Mouse (Mus musculus): Measurements from ENCODE around the gene Trim25. TPM values are rescaled to one million over a fixed set of nuclear protein-coding genes. Genes with fewer than 3 reads are reported as not detected.

The Trim25 gene
- polyA plus RNA-seq (2015; fragmentation: Nextera tagmentation; extraction: Ambion mirVana), result 2.8 and 3.9 TPM in 2 replicates

DNA sequence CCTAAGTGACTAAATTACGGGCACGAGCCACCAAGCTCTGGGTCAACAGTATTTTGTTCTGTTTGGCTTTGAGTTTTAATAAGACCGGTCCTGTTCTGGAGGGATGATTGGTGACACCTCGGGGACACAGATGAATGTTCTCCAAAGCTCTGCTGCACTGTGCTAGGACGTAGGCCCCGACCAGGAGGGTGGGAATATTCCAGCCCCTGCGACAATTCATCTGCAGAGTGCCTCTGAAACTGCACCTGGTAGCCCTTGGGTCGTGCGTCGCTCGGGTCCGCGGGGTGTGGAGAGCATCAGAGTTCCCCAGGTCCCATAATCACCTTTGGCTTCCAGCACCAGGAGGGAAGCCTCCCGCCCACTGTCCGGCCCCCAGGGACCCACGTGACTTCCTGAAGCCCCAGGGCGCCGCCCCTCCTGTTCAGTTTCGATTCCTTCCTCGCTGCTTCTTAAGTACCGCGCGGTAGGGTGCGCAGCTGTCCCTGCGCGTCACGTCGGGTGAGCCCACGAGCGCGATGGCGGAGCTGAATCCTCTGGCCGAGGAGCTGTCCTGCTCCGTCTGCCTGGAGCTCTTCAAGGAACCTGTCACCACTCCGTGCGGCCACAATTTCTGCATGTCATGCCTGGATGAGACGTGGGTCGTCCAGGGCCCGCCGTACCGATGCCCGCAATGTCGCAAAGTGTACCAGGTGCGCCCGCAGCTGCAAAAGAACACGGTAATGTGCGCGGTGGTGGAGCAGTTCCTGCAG lies at the start of gene Trim25:
Gene Trim25 (plus strand): TSS at position 403 of the 749 bp plus-strand sequence.
- Histone ChIP-seq H3K27me3 (peaks cover 18% of the 10 kb centered on the region), H3K36me3 (no peaks in the 10 kb centered on the region), H3K4me2 (replicated peaks) (peak within 1 kb of the TSS; percentile 50), H3K4me3 (peak within 1 kb of the TSS; percentile 41), H3K9me3 (no peaks in the 10 kb centered on the region), H3K4me1 (peaks cover 8% of the 10 kb centered on the region; the same call in 1 of the 2 replicates), H3K27ac (replicated peaks) (no peak within 1 kb of the TSS), H3K9ac (replicated peaks) (peak within 1 kb of the TSS; percentile 26)
- ATAC-seq (replicated peaks), result peak; percentile 69
- WGBS, result 2% methylated on average over 48 of the region's 48 CpGs

DNA sequence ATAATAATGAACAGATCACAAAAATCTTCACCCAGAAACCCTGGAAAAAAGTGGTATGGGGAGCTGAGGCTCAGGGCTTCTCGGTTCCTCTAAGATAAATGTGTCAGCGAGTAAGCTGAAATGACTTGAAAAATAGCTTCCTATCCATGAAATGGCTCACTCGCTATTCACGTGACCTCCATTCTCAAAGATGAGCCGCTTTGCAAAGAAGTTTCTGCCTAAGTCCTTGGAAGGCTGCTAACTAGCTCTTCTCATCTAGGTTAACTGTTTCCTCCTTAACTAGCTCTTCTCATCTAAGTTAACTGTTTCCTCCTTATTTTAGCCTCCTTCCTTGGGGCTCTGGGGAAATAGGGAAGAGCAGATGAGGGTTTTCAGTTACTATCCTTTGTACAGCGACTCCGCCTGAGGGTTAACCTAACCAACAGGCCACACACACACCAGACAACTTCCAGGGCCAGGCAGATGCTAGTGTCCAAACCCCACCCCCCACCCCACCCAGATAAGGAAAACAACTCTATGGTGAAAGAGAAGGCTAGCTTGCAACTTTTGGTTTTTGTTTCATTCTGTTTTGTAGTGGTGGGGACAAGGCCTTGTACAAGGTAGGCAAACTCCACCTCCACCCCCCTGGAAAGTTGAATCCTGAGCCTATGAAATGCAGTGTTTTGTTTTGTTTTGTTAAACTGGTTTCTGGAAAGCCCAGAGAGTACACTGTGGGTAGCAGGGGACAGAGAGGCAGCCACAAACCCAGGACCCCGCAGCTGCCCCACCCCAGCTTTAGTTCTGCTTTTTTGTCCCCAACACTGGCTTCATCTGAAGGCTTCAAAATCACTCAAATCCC lies 49.2 kb upstream of the Trim25 start:
- Histone ChIP-seq H3K9me3 (no peaks in the 10 kb centered on the region), H3K4me3 (no peak overlapping the region), H3K27ac (replicated peaks) (no peak overlapping the region), H3K27me3 (no peaks in the 10 kb centered on the region), H3K36me3 (peaks cover 3% of the 10 kb centered on the region; the same call in 1 of the 2 replicates), H3K4me2 (replicated peaks) (no peak overlapping the region), H3K9ac (replicated peaks) (no peak overlapping the region), H3K4me1 (peaks cover 19% of the 10 kb centered on the region)
- 91% methylated on average over 8 of the region's 8 CpGs for WGBS
- no peak for ATAC-seq (replicated peaks)

DNA sequence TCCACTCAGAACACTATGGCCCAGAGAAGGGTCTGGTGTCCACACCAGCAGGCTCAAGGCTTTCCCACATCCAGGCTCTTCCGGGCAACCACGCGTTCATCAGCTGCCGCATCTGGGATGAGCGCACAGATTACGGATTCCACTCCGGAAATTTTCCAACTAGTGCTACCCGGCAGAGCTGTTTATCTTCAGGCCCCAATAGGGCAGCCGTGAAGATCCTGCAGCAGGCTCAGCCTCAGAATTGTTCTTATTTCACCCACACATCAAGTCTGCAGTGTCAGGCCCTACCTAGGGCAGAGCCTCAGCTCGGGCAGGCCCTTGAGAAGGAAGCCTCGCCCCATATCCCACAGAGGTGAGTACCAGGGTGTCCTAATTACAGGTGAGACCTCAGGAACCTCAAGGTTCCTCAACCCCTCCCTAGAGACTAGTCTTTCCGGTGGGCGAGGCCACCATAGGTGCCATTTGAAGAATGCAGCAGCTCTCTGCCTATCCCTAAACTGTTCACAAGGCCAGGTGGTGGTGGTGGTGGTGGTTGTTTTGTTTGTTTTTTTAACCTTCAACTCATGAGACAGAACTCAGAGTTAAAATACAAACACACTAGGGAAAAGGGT lies 48.4 kb upstream of the Trim25 start:
- Histone ChIP-seq H3K27me3 (no peaks in the 10 kb centered on the region), H3K4me3 (no peak overlapping the region), H3K9me3 (no peaks in the 10 kb centered on the region), H3K9ac (replicated peaks) (no peak overlapping the region), H3K27ac (replicated peaks) (no peak overlapping the region), H3K36me3 (peaks cover 3% of the 10 kb centered on the region; the same call in 1 of the 2 replicates), H3K4me2 (replicated peaks) (no peak overlapping the region), H3K4me1 (peaks cover 19% of the 10 kb centered on the region)
- WGBS, result 94% methylated on average over 13 of the region's 13 CpGs
- ATAC-seq (replicated peaks), result no peak

DNA sequence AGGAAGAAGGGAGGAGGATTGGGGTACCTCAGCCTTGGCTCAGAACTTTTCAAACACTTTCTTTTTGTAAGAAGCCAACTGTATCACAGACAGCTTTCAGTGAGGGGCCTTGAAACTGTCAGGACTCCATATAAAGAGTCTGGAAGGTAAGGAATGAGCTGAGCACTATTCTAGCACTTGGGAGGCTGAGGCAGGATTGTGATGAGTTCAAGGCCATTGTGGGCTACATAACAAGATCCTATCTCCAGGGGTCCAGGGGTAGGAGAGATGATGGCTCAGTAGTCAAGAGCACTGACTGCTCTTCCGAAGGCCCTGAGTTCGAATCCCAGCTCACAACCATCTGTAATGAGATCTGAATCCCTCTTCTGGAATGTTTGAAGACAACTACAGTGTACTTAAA lies 47.6 kb upstream of the Trim25 start:
- peaks cover 19% of the 10 kb centered on the region for H3K4me1 ChIP-seq
- H3K27ac ChIP-seq (replicated peaks), result no peak overlapping the region
- no peak for ATAC-seq (replicated peaks)
- no peaks in the 10 kb centered on the region for H3K27me3 ChIP-seq
- no peak overlapping the region for H3K4me3 ChIP-seq
- no peaks in the 10 kb centered on the region for H3K9me3 ChIP-seq
- 95% methylated on average over 2 of the region's 2 CpGs for WGBS
- no peak overlapping the region for H3K4me2 ChIP-seq (replicated peaks)
- H3K9ac ChIP-seq (replicated peaks), result no peak overlapping the region
- peaks cover 3% of the 10 kb centered on the region; the same call in 1 of the 2 replicates for H3K36me3 ChIP-seq

DNA sequence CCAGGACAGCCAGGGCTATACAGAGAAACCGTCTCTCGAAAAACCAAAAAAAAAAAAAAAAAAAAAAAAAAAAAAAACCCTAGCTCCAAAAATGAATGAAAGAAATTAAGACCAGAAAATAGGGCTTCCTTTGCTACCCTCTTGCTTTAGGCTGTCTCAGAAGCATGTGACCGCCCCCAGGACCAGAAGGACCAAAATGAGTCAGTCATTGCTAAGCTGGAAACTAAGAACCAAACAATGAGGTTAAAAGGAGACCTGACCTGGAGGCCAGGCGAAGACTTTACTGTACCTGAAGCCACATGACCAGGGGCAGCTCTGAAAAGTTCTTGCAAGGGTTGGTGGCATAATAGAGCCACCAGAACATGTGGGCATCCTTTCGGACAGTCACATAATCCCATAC lies 47.1 kb upstream of the Trim25 start:
- 92% methylated on average over 5 of the region's 5 CpGs for WGBS
- ATAC-seq (replicated peaks), result no peak

DNA sequence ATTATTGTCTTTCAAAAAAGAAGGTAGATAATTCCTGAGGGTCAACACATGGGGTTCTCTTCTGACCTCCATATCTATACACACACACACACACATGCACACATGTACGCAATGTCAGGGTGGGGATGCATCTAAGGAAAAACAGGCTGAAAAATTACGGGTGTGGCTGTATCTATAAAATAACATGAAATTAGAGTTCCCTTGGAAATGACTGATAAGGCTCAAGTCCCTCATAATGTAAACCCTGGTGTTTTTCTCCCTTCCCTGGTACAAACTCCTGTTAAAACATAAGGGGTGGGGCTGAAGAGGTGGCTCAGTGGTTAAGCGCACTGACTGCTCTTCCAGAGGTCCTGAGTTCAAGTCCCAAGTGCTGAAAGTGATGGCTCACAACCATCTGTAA lies 45.6 kb upstream of the Trim25 start:
- 95% methylated on average over 3 of the region's 3 CpGs for WGBS
- no peaks in the 10 kb centered on the region for H3K27me3 ChIP-seq
- no peak overlapping the region for H3K9ac ChIP-seq (replicated peaks)
- no peaks in the 10 kb centered on the region for H3K36me3 ChIP-seq
- H3K4me2 ChIP-seq (replicated peaks), result peak overlapping the region; percentile 60
- H3K4me1 ChIP-seq, result peaks cover 19% of the 10 kb centered on the region
- no peaks in the 10 kb centered on the region for H3K9me3 ChIP-seq
- H3K4me3 ChIP-seq, result no peak overlapping the region
- no peak for ATAC-seq (replicated peaks)
- no peak overlapping the region for H3K27ac ChIP-seq (replicated peaks)

More for the DNA sequence above, 47.1 kb upstream of the Trim25 start:
- Histone ChIP-seq H3K4me2 (replicated peaks) (no peak overlapping the region), H3K27ac (replicated peaks) (no peak overlapping the region), H3K9ac (replicated peaks) (no peak overlapping the region), H3K4me1 (peaks cover 19% of the 10 kb centered on the region), H3K27me3 (no peaks in the 10 kb centered on the region), H3K9me3 (no peaks in the 10 kb centered on the region), H3K4me3 (no peak overlapping the region), H3K36me3 (no peaks in the 10 kb centered on the region)

DNA sequence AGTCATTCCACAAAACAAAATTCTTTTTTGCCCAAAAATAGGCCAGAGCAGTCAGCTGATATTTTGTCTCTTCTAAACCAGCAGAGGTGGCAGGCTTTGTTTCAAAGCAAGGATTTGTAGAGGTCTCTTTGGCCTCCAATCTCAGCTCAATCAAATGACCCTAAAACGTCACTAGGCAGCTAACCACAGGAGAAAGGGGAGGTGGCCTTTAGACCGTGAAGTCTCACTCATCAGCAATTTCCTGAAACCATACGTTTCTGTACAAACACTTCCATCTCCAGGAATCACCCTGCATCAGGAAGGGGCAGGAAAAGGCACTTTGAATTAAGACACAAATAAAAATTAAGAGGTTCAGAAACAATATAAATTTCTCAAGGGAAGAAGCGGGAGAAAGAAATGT lies 44.4 kb upstream of the Trim25 start:
- Histone ChIP-seq H3K27me3 (no peaks in the 10 kb centered on the region), H3K9ac (replicated peaks) (peak overlapping the region; percentile 59), H3K4me2 (replicated peaks) (peak overlapping the region; percentile 60), H3K4me3 (peak overlapping the region; percentile 56), H3K27ac (replicated peaks) (peak overlapping the region; percentile 68), H3K36me3 (no peaks in the 10 kb centered on the region), H3K9me3 (no peaks in the 10 kb centered on the region), H3K4me1 (peaks cover 19% of the 10 kb centered on the region)
- WGBS, result 0% methylated on average over 4 of the region's 4 CpGs
- ATAC-seq (replicated peaks), result peak; percentile 30; the same call in 1 of the 2 replicates

DNA sequence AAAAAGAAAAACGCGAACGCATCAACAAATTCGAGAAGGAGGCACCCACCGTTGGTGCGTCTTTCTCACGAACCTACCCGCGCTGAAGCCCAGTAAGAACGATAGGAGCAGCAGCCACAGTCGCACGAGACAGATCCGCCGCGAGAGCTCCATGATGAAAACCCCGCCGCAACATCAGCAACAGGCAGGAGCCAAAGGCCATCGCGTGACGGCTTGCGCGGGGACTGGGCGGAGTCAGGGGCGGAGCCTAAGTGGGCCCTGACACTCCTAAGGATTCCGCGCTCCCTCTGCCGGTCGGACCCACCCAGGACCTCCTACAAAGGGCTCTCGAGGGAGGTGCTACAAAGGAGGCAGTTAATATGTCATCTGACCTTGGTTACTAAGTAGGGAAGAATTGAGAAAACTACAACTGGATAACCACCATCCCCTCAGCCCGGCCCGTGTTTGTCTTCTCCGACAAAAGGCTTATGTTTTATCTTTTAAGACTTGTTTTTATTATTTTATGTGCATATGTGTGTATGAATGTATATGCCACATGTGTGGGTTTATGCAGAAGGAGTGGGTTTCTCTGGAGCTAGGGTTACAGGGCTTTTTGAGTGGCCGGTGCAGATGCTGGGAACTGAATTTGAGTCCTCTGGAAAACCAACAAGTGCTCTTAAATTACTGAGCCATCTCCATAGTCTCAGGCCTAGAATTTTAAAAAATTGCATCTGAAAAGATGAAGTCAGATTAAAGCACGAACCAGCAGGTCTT lies 43.8 kb upstream of the Trim25 start, which contains the start of gene Scpep1:
Gene Scpep1 (minus strand): TSS at position 249 of the 753 bp plus-strand sequence.
- H3K9ac ChIP-seq (replicated peaks), result peak within 1 kb of the TSS; percentile 59
- peak within 1 kb of the TSS; percentile 60 for H3K4me2 ChIP-seq (replicated peaks)
- peak; percentile 98 for ATAC-seq (replicated peaks)
- H3K27ac ChIP-seq (replicated peaks), result peak within 1 kb of the TSS; percentile 68
- H3K36me3 ChIP-seq, result no peaks in the 10 kb centered on the region
- peak within 1 kb of the TSS; percentile 56 for H3K4me3 ChIP-seq
- peaks cover 19% of the 10 kb centered on the region for H3K4me1 ChIP-seq
- H3K9me3 ChIP-seq, result no peaks in the 10 kb centered on the region
- no peaks in the 10 kb centered on the region for H3K27me3 ChIP-seq
- WGBS, result 4% methylated on average over 34 of the region's 34 CpGs

DNA sequence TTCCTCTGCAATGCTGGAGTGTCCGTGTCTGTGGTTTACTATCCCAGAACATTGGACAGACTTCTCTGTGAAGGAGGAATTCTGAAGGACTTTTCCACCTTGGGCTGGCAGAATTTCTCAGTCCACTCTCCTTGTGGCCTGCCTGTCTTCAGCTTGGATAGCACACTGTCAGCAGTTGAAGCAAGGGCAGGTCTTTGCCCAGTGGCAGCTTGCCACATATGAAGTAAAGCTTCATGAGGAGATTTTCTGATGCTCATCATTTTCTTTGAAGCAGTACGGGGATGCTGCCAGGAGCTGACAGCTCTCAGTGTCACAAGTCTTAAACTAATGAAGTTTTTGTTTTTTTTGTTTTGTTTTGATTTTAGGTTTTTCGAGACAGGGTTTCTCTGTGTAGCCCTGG lies 40.3 kb upstream of the Trim25 start:
- 82% methylated on average over 3 of the region's 3 CpGs for WGBS
- no peak for ATAC-seq (replicated peaks)

DNA sequence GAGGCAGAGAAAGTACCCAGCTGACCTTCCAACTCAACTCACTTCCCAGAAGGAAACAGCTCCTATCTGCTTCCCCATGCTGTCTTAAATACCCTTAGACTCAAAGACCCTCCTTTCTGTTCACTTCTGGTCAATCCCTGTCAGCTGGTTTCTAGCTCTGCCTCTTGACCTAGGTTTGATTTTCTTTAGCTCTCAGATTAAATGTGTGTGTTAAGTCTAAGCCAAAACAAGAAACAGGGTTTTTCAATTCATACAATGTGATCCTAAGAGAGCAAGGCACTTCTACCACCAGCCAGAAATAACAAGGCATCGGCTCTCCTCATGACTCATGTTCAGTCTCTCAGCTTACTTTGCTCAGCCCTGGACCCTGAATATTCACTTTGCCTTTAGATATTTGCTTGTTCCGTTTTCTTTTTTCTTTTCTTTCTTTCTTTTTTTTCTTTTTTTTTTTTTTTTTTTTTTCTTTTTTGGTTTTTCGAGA lies 32.3 kb upstream of the Trim25 start, which contains the start of gene Elobl:
Gene Elobl (minus strand): TSS at position 51 of the 481 bp plus-strand sequence.
- no peak within 1 kb of the TSS for H3K27ac ChIP-seq (replicated peaks)

More for the DNA sequence above, 40.3 kb upstream of the Trim25 start:
- no peaks in the 10 kb centered on the region for H3K36me3 ChIP-seq
- H3K9me3 ChIP-seq, result no peaks in the 10 kb centered on the region
- H3K9ac ChIP-seq (replicated peaks), result no peak overlapping the region
- H3K4me2 ChIP-seq (replicated peaks), result no peak overlapping the region
- no peak overlapping the region for H3K27ac ChIP-seq (replicated peaks)
- H3K4me3 ChIP-seq, result no peak overlapping the region
- no peaks in the 10 kb centered on the region for H3K27me3 ChIP-seq
- peaks cover 10% of the 10 kb centered on the region for H3K4me1 ChIP-seq

DNA sequence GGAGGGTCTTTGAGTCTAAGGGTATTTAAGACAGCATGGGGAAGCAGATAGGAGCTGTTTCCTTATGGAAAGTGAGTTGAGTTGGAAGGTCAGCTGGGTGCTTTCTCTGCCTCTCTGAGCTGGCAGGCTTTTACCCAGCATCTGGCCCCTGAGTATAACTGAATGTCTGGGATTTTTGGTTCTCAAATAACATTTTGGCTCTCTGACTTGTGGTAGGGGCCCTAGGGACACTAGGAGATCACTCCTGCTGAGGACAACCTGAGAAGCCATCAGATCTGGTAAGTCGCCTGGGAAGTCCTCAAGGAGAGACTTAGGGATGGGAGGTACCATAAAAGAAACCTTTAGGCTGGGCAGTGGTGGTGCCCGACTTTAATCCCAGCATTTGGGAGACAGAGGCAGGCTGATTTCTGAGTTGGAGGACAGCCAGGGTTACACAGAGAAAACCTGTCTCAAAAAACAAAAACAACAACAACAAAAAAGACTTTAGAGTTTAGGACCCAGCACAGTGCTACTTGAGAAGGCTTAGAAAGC lies 28.9 kb upstream of the Trim25 start, which contains the start of gene Coil:
Gene Coil (plus strand): TSS at position 51 of the 531 bp plus-strand sequence.
- no peak within 1 kb of the TSS for H3K9ac ChIP-seq (replicated peaks)
- no peaks in the 10 kb centered on the region for H3K9me3 ChIP-seq
- H3K4me1 ChIP-seq, result peaks cover 9% of the 10 kb centered on the region
- no peaks in the 10 kb centered on the region for H3K27me3 ChIP-seq
- no peak for ATAC-seq (replicated peaks)
- H3K27ac ChIP-seq (replicated peaks), result no peak within 1 kb of the TSS
- no peaks in the 10 kb centered on the region for H3K36me3 ChIP-seq
- H3K4me2 ChIP-seq (replicated peaks), result no peak within 1 kb of the TSS
- WGBS, result 40% methylated on average over 2 of the region's 2 CpGs
- no peak within 1 kb of the TSS for H3K4me3 ChIP-seq

More for the DNA sequence above, 32.3 kb upstream of the Trim25 start, which contains the start of gene Elobl:
- no peak for ATAC-seq (replicated peaks)
- Histone ChIP-seq H3K9me3 (no peaks in the 10 kb centered on the region), H3K4me1 (no peaks in the 10 kb centered on the region), H3K4me2 (replicated peaks) (no peak within 1 kb of the TSS), H3K36me3 (no peaks in the 10 kb centered on the region), H3K4me3 (no peak within 1 kb of the TSS), H3K9ac (replicated peaks) (no peak within 1 kb of the TSS), H3K27me3 (no peaks in the 10 kb centered on the region)
- 91% methylated on average over 2 of the region's 3 CpGs for WGBS

Data from forebrain, embryonic 15.5 days (tissue).